Mouse (Mus musculus) central nervous system, embryonic 18 days (tissue): ENCODE measurements around the gene Zg16. TPM values are rescaled to one million over a fixed set of nuclear protein-coding genes. Genes with fewer than 3 reads are reported as not detected.

ENCODE experiments used
- polyA plus RNA-seq: library from polyadenylated mRNA; depleted of rRNA; stranded (reverse); fragments of >200 nt; gene quantifications from 2 replicates; pipeline ENCODE4 v1.2.3, GENCODE M21; 2012; rRNA removed

The Zg16 gene
- 0.20 TPM in 1 of 2 replicates, not detected in the other for polyA plus RNA-seq

DNA sequence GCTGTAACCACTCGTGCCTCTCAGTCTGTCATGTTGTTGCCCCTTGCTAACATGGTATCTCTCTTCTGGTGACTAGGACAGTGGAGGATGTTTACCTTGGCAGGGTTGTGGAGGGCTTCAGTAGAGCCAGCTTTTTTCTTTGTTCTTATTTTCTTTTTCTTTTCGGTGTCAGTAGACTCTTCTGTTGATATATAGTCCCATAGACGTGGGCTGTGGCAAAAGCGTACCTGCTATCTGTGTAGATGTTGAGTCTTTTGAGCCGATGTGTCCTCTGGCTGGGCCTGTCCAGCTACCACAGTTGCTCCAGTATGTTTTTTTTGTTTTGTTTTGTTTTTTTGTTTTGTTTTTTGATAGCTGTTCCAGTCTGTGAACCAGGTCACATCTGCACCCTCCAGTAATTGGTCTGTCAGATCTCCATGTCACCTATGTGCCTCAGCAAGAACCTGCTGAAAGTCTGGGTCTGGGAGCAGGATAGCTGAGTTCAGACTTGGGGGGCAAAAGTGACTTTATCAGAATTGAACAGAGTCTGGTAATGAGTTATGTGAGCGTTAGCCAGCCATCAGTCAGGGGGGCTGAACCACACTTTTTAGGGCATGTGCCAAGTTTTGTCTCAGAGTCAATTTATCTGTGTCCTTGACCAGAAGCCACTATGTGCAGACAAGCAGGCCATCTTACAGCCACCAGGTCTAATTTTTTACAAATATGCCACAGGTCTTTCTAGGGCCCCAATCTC is at the start of gene Zg16:
Gene Zg16 (minus strand): TSS at position 51 of the 733 bp plus-strand sequence.

DNA sequence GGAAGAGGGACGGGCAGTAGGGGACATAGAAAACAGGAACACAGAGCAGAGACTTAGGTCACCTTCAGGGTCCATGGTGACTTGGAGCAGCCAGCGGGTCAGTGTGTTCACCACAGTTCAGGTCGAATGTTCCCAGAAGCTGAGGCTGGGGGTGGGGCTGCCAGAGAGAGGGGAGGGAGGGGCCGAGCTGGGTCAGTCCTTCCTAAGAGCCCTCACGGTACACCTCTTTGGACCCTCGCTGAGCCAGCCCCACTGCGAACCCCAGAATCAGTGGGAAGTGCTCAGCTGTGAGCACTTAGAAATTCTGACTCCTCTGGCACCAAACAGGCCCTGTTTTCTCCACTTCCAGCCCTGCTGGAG is 34.8 kb upstream of the Zg16 start, which contains the start of gene Qprt:
Gene Qprt (minus strand): TSS at position 316 of the 360 bp plus-strand sequence.

DNA sequence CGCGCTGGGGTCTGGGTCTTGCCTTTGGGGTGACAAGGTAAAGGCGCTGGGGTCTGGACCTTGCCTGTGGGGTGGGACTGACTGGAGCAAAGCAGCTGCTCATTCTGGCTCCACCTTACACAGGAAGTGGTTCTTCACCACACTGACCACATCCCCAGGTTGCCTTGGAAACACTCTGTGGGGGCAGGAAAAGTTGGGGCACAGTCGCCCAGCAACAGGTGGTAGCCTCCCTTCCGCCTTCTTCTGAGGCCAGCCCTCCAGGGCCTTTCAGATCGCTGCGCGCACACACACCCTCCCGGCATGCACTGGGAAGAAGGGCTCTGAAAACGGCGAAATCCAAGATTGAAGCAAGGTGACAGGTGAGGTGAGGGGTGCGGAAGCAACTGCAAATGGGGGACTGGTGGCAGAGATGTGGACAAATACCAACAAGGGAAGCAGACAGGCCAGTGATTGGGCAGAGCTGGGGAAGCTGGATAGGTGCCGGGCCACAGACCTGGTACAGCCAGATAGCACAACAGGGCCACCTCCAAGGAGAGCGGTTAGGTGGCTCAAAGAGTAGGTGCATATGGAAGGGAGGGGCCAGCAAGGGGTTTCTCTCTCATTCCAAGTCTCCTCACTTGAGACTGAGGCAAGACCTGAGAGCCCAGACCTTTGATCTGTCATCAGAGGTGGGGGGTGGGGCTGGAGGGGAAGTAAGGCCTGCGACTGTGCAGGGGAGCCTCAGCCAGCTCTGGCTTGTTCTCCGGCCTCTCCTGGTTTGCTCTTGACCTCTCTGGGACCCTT is 4.2 kb upstream of the Zg16 start, which contains the start of gene AI467606:
Gene AI467606 (plus strand): TSS at position 246 of the 783 bp plus-strand sequence.

DNA sequence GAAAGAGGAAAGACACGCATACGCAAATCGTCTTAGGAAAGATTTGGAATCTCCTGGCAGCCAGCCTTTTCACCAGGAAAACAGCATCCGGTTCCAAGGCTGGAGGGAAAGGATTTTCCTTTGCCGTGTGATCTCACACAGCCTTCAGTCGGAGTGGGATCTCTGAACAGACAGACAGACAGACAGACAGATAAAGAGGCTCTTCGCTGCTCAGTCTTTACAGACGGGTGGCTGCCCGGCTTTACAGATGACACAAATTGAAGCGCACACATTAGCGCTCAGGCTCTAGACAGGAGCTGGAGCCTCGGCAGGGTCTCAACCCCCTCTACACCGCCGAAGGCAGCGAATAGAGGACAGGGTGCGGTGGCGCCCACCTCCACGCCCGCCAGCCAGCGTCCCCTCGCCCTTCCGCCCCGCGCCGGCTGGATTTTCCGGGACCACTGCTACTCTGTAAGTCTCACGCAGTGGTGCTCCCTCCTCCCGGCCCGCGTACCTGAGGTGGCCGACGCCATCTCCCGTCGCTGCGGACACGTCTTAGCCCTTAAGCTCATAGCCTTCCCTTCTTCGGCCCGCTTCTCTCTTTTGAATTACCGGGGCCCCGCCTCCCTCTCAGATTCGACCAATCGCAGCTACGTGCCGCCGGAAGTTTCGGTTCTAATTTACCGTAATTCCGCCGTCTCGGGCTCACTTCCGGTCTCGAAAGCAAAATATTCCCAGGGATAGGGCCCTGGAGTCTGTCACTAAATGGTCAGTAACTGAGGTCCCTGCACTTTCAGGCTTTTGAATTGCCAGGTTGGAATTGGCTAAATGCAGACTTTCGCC is 45.1 kb downstream of the Zg16 start, which contains the start of gene Kif22:
Gene Kif22 (minus strand): TSS at position 621 of the 822 bp plus-strand sequence.

DNA sequence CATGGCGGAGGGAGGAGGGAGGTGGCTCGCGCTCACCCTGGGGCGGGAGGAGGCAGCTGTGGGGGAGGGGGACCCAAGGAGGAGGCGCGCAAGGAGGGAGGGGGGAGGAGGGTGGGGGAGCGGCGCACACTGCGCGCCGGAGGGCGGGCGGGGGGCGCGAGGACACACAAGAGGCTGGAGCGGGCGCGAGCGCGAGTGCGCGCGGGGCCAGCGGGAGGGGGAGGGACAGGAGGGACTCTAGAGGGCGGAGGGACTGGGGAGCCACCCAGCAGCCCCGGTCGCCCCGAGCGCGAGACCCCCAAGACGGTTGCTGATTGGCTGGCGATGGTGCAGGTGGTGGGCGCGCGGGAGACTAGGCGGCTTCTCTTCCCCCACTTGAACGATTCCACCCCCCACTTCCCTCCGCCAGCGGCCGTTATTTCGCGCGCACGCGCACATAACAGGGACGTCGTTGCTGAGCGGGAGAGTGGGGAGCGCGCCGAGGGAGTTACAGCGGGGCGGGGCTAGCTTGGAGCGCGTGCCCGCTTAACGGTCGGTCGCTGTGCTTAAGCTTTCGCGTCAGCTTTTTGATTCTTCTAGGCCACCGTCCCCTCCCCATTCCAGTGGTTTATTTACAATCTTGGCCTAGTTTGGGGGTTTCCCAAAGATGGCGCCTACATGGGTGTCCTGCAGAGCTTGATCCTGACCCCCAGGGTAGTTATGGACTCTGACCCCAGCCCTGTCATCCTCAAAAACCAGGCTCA is 60.0 kb downstream of the Zg16 start, which contains the start of gene Maz:
Gene Maz (minus strand): TSS at position 54 of the 743 bp plus-strand sequence.

DNA sequence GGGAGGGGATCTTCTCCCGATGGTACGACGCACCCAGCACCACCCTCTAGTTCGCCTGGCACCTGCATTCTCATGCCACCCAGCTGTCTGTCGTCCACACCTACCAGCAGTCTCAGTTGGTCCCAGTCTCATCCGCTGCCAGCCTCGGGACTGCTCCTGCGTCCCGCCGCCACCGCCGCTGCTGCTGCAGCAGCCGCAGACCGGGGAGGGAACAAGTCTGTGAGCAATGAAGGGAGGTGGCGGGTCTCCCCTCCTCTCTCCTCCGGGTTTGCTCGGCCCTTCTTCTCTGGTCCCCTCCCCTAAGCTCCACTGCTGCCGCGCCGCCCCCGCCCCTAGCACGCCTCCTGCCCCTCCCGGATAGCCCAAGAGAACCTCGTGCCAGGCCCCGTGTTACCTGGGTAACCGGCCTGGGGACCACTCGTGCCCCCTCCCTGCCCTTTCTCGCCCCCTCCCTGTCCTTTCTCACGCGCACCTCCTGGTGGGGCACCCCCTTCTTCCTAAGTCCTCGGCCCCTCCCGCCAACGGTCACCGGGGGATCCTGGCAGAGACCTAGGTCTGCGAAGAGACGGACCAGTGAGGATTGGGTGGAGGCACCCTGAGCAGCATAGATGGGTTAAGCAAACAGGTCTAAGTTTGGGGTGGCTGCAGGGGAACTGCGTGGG is 66.1 kb downstream of the Zg16 start, which contains the start of the genes Gm42742 and Prrt2:
Gene Gm42742 (minus strand): TSS at position 197 of the 662 bp plus-strand sequence.
Gene Prrt2 (minus strand): TSS at position 311 of the 662 bp plus-strand sequence.

DNA sequence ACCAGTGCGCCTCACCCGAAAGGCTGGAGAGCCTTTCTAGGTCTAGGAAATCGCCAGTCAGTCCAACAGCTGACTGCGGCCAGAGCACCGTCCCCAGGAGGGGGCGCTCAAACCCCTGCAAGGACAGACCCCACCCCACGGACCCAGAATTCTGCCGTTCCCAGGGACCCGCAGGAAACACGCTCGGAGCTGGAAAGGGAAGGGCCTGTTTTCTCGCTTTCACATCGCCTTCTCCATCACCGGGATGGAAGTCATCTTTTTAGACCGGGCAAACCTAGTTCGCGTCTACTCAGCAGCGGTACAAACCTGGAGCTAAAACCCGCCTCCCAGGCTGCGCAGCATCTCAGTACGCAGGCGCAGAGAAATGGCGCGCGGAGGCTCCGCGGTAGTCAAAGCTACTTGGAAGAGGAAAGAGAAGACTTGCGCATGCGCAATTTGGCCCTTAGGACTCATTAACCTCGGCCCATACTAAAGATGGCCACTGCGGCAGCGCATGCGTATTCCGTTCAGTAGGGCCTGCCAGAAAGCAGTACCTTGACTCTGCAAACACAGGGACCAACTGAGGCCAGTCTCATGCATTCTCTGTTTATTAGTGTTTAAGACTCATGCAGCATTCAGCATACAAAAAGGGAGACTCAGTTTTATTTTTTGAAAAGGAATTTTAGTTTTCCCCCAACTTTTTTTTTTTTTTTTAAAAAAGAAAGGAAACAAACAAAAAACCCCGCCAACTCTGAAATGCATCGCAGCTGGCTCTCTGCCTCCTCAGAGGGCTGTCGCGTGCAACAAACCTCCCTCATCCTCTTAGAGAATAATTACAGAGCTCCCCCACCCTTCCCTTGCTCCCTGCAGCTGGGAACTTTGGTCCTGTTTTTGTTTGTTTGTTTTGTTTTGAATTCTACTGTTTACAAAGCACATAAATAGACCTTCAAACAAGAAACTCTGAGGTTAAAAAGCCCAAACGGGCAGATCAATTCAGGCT is 69.9 kb downstream of the Zg16 start, which contains the start of gene Pagr1a:
Gene Pagr1a (minus strand): TSS at position 382 of the 979 bp plus-strand sequence.

DNA sequence TGATC is 70.8 kb downstream of the Zg16 start, which contains the start of gene Pagr1b:
Gene Pagr1b (minus strand): TSS at position 4 of the 5 bp plus-strand sequence.

DNA sequence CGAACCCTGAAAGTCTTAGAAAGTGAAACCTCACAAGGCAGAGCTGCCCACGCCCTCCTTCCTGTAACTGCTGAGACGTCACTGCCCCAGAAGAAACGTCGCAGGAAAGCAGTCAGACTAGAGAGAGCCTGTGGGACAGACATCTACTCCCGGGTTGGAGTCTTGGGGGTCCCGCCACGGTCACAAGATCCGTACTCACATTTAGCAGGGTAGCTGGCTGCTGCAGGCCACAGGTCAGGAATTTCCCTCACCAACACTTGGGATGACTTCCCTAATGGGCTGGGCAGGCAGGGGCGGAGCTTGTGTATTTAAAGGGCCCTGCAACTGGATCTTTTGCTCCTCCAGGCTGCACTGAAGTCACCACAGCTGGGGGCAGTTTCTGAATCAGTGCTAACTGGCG is 72.8 kb downstream of the Zg16 start, which contains the start of gene Mvp:
Gene Mvp (minus strand): TSS at position 302 of the 400 bp plus-strand sequence.

Other genes with a start within 250 kb of the Zg16 start
- 41.2 and 42.6 TPM in 2 replicates for gene Doc2a, start 239.9 kb downstream of the Zg16 start, polyA plus RNA-seq
- 61.5 and 63.2 TPM in 2 replicates for gene Hirip3, start 225.4 kb downstream of the Zg16 start, polyA plus RNA-seq
- 79.7 and 83.9 TPM in 2 replicates for gene Ino80e, start 225.0 kb downstream of the Zg16 start, polyA plus RNA-seq
- gene Taok2, start 202.6 kb downstream of the Zg16 start, polyA plus RNA-seq = 99.8 and 102 TPM in 2 replicates
- 31.6 and 32.1 TPM in 2 replicates for gene Tmem219, start 164.4 kb downstream of the Zg16 start, polyA plus RNA-seq
- 109 and 134 TPM in 2 replicates for gene Kctd13, start 158.4 kb downstream of the Zg16 start, polyA plus RNA-seq
- gene Asphd1, start 137.7 kb downstream of the Zg16 start, polyA plus RNA-seq = 29.9 TPM in 2 replicates
- gene Sez6l2, start 136.8 kb downstream of the Zg16 start, polyA plus RNA-seq = 94.9 and 108 TPM in 2 replicates
- gene Cdipt, start 111.4 kb downstream of the Zg16 start, polyA plus RNA-seq = 150 and 151 TPM in 2 replicates
- 0.73 and 1.1 TPM in 2 replicates for gene Cdiptos, start 111.2 kb downstream of the Zg16 start, polyA plus RNA-seq
- 4.1 and 4.6 TPM in 2 replicates for gene Mvp, start 72.7 kb downstream of the Zg16 start, polyA plus RNA-seq
- 0.98 and 1.4 TPM in 2 replicates for gene Pagr1b, start 70.8 kb downstream of the Zg16 start, polyA plus RNA-seq
- 9.1 and 18.9 TPM in 2 replicates for gene Pagr1a, start 70.0 kb downstream of the Zg16 start, polyA plus RNA-seq
- 90.1 and 95.0 TPM in 2 replicates for gene Gm42742, start 66.2 kb downstream of the Zg16 start, polyA plus RNA-seq
- gene Prrt2, start 66.1 kb downstream of the Zg16 start, polyA plus RNA-seq = 122 and 134 TPM in 2 replicates
- gene Maz, start 60.3 kb downstream of the Zg16 start, polyA plus RNA-seq = 223 and 252 TPM in 2 replicates
- gene Kif22, start 44.9 kb downstream of the Zg16 start, polyA plus RNA-seq = 12.1 and 14.6 TPM in 2 replicates
- 1.6 and 1.7 TPM in 2 replicates for gene AI467606, start 4.0 kb upstream of the Zg16 start, polyA plus RNA-seq
- 0.63 and 1.0 TPM in 2 replicates for gene Qprt, start 34.9 kb upstream of the Zg16 start, polyA plus RNA-seq
- 0.06 and 0.08 TPM in 2 replicates for gene Spn, start 50.5 kb upstream of the Zg16 start, polyA plus RNA-seq
- 112 and 116 TPM in 2 replicates for gene Cd2bp2, start 108.7 kb upstream of the Zg16 start, polyA plus RNA-seq
- 57.6 and 57.8 TPM in 2 replicates for gene Tbc1d10b, start 121.1 kb upstream of the Zg16 start, polyA plus RNA-seq
- gene Mylpf, start 121.6 kb upstream of the Zg16 start, polyA plus RNA-seq = 1.7 and 214 TPM in 2 replicates
- 26.0 and 27.8 TPM in 2 replicates for gene Zfp553, start 145.7 kb upstream of the Zg16 start, polyA plus RNA-seq
- 14.8 and 15.4 TPM in 2 replicates for gene Sept1, start 145.8 kb upstream of the Zg16 start, polyA plus RNA-seq
- gene Zfp771, start 156.9 kb upstream of the Zg16 start, polyA plus RNA-seq = 96.1 and 100 TPM in 2 replicates
- gene Dctpp1, start 173.4 kb upstream of the Zg16 start, polyA plus RNA-seq = 87.3 and 95.0 TPM in 2 replicates
- 28.4 and 29.9 TPM in 2 replicates for gene Sephs2, start 186.7 kb upstream of the Zg16 start, polyA plus RNA-seq
- 0.47 and 0.57 TPM in 2 replicates for gene Itgal, start 208.9 kb upstream of the Zg16 start, polyA plus RNA-seq